Mouse (Mus musculus): ENCODE measurements at regions not wholly inside any gene's neighbourhood (a gene's known extent, or its start where the extent isn't known, plus 50 kb on each side); places are given as distances from the start of the nearest gene placed in this dataset.

DNA sequence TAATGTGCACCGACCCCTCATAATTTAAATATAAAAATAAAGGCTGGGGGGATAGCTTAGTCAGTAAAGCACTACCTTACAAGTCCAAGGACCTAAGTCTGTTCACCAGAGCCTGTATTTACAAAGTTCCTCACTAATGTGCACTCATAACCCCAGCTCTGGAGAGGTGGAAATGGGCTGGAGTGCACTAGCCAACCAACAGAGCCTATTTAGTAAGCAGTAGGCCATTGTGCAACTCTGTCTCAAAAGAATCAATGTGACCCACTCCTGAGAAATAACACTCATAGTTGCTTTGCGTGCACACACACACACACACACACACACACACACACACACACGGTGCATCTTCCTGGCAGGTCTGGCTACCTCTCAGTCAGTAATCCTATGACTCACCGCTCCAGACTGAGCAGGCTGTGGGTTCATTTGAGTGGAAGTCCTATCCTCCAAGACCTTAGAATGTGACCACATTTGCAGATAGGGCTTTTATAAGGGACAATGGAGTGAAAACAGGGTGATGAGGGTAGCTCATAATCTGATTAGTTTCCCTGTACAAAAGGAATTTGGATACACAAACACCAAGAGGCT is 256.9 kb downstream of the Bcor start:
- no peak for DNase-seq (ENCODE audit: low read depth, low spot score)

DNA sequence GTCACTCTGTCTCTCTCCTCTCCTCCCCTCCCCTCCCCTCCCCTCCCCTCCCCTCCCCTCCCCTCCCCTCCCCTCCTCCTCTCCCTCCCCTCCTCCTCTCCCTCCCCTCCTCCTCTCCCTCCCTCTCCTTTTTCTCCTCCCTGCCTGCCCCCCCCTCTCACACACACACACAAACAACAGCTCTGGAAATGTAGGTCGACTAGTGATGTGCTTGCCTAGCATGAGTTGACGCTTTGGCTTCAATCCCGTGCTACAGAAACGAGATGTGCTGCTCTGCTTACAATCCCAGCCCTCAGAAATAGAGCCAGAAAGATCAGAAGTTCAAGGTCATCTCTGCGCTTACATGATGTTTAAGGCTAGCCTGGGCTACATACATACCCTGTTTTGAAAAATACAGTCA is 254.9 kb downstream of the Bcor start:
- DNase-seq (ENCODE audit: low read depth, low spot score), result no peak

DNA sequence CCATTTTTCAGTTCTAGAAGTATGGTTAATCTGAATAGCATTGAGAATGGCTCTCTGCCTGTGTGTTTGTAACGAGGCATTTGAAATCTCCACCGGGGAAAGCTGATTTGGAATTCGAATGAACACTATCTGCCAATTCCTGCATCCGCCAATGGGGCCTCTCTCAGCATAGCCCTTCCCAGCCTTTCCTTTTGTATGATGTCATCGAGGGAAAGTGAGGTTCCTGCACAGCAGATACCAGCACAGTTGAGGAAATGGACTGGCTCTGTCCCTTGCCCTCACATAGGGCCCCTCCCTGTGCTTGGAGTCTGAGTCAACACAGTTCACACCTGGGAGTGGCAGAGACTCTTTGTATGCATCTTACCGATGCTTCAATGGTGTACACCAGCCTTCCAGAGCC is 253.0 kb downstream of the Bcor start:
- DNase-seq (ENCODE audit: low read depth, low spot score), result no peak

DNA sequence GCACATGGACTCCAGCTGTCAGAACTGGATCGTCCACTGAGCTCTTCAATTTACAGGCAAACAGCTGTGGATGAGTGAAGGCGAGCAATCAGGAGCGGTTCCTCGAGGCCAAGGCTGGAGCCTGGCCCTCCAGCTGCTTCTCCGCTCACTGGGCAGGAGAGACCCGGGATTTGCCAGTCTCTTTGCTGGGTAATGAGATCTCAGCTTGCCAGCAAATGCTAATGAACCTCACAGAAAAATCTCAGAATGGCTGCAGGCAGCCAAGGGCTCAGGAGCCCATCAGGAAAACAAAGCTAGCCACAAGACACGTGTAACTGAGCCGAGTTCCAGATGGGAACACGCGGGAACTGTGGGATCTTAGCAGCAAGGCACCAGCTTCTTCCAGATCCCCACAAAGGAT is 244.2 kb downstream of the Bcor start:
- no peak for DNase-seq (ENCODE audit: low read depth, low spot score)

DNA sequence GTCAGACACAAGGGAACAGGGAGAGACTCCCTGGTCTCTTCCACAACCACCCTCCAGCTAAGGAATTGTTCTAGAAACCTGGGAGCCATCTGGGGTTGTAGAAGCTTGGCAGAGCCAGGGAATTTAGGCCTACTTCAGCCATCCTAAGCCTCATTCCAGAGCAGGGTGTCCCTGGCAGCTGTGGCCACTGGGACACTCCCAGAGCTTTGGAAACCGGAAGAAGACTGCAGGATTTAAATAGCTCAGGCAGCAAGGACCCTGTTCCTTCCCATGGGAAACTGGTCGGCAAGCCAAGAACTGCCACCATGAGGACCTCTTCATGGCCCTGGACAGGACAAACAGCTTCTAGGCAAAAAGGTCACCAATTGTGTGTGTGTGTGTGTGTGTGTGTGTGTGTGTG is 239.9 kb downstream of the Bcor start:
- DNase-seq (ENCODE audit: low read depth, low spot score), result no peak

DNA sequence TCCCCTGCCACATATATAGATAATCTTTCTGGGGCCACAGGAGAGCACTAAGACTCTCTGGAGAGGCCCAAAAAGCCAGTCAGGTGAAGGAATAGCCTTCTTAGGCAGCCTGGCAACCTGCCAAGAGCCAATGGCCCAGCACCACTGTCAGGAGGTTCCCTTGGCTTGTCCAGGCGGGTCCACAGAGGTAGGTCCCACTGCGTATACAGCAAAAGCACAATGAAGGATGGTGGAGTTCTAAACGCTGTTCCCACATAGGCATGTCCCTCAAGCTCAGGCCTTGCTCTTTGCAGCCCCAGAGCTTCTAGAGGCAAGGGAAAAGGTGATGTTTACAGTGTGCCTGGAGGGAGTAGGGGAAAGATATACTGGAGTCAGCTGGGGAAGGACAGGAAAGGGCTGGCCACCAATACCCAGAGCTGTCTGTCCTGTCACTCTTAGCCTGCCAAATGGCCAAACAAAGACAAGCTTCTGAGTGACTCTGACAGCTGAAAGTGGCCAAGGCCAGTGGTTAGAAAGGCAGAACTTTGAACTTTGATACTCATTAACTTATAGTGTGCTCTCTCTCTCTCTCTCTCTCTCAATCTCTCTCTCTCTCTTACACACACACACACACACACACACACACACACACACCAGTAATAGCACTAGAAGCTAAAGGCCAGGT is 235.4 kb downstream of the Bcor start:
- no peak for DNase-seq (ENCODE audit: low read depth, low spot score)

DNA sequence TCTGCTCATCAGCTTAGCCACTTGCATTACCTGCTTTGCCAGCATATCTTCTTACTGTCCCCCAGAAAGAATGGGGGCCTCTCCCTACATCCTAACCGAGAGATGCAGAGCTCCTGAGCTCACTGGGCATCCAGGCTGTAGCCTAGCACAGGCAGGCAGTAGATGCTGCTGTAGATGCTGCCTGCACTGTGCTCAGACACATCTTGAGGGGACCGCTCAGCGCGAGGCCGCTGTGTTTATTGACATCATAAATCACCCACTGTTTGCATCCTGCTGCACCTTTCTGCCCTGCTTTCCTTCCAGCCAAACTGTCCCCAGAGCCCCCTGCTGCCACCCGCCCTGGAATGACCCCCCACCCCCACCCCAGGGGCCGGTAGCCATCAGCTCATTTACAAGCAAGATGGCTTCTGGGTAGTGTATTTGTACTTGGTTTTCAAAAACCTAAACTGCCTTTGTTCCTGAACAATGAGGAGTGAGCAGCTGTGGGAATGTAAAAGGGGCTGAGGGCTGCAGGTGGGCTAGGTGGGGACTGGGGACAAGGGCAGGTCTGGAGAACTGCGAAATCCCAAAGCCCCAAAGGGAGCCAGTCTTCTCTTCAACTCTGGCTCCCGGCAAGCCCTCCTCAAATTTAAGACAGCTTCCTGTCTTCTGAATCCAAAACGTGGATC is 233.2 kb downstream of the Bcor start:
- DNase-seq (ENCODE audit: low read depth, low spot score), result no peak

DNA sequence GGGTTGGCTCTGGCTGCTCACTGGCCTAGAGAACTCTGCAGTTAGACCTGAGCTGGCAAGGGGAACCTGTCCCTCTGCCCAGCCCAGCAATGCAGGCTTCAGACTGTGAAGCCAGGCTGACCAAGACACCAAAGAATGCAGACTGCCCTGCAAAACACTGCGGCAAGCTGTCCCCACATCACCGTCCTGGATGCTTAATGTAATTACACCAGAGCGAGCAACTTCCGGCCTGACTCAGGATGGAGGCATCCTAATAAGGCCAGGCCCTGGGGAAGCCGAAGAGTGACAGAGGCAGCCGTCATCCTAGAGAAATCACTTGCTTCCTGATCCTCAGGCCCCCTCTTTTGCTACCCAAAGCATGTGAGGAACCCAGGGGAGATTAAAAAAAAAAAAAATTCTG is 230.7 kb downstream of the Bcor start:
- no peak for DNase-seq (ENCODE audit: low read depth, low spot score)

DNA sequence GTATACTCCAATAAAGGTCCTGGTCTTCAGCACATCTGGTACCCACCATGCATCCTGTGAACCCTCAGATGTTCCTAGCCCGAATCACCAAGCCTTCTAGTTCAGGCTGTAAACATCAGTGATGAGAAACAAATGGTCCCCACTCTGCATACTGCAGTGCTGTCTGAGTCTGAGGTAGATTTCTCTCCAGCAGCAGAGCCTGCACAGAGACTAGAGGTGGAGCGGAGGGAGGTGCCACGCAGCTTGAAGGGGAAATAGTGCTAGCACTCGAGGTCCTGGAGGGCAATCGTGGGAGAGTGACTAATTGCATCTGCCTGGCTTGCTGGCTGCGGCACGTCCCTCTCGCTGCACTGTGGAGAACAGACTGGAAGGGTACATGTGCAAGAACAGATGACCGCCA is 228.7 kb downstream of the Bcor start:
- DNase-seq (ENCODE audit: low read depth, low spot score), result no peak

DNA sequence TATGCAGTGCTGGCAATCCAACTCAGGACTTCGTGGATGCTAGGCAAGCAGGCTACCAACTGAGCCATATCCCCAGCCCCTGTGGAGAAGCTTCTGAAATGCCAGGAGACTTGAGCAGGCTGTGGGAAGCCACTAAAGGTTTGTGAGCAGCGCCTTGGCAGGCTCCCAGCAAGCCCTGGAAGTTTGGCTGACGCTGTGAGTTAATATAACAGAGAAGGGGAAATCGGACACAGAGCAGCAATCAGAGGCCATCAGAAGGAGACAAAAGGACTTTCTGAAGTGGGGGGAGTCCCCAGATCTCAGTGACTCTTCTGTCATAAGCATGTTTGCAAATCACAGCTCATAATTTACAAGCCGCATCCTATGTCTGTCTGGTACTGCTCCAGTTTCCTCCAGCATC is 224.8 kb downstream of the Bcor start:
- DNase-seq (ENCODE audit: low read depth, low spot score), result no peak

DNA sequence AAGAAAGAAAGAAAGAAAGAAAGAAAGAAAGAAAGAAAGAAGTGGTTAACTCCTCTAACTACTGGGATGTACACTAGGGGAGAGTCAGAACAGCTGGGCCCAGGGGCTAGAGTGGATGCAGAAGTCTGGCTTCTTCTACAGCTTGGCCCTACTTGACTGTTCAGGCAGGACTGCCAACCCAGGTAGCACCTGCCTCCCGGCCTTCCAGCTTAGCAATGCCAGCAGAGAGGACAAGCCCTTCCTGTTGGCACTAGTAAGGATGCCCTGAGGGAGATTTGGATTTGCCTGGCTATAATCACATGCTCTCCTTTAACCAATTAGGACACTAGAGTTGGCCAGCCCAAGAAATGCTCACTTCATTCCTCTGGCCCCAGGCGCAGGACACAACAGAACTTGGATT is 219.9 kb downstream of the Bcor start:
- DNase-seq (ENCODE audit: low read depth, low spot score), result no peak

DNA sequence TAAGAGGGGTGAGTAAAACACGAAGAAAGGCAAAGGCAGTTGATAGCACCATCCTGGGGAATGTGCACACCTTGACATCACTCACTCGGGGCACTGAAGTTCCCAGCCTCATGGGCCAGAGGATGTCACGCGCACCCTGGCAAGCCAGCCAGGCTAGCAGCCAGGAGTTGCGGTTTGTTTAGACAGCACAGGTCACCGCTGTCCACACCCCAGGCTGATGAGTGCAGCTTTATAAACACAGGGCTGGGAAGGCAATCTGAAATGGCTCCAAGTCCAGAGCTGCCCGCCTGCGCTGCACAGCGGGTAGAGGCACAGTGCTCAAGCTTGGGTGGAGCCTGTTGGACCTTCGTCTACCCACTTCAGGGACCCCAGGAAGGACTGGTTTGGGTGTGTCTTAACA is 216.8 kb downstream of the Bcor start:
- no peak for DNase-seq (ENCODE audit: low read depth, low spot score)

DNA sequence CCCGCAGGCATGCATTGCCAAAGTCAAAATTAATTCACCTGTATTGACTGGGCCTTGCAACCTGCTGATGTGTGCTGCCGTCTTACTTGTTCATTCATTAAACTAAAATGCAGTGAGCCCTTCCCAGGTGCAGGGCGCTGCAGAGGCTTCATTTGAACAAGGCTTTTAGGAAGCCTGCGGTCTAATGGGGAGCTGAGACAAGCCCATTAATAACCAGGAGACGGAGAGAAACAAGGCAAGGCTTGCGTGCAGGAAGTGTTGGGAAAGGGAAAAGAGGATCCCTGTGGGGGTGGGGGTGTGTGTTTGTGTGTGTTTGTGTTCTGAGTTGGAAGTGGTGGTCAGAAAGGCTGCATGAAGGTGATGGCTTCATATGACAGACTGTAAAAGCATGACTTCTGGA is 215.6 kb downstream of the Bcor start:
- no peak for DNase-seq (ENCODE audit: low read depth, low spot score)

DNA sequence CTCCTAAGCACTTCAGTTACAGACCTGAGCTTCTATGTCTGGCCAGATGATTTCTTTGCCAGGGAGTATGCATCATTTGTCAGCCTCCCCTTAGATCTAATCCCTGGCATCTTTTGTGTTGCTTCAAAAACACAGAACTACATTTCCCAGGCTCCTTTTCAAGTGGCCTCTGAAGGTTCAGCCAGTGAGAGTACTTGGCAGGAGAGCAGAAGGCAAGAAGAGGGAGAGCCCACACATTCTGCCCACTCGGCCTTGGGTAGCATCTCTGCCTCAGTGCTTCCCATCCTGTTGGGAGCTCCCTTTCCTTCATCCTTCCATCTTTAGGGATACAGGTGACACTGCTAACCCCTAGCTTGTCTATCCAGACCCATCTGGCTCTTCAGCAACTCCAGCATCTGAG is 214.9 kb downstream of the Bcor start:
- DNase-seq (ENCODE audit: low read depth, low spot score), result no peak

DNA sequence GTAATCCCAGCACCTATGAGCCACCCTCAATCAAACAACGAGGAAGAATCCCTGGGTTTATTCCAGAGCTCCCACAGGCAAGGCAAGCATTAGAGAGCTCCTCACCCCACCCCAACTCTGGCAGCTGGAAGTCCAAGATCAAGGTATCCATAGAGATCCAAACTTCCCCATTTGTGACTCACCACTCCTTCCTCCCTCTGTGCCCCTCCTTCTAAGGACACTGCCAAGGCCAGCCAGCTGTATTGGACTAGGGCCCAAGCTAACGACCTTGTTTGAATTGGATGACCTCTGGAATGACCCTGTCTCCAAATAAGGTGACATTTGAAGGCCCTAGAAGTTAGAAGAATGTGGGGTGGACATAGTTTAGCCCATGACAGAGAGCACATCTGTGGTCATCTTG is 208.0 kb downstream of the Bcor start:
- DNase-seq (ENCODE audit: low read depth, low spot score), result no peak

DNA sequence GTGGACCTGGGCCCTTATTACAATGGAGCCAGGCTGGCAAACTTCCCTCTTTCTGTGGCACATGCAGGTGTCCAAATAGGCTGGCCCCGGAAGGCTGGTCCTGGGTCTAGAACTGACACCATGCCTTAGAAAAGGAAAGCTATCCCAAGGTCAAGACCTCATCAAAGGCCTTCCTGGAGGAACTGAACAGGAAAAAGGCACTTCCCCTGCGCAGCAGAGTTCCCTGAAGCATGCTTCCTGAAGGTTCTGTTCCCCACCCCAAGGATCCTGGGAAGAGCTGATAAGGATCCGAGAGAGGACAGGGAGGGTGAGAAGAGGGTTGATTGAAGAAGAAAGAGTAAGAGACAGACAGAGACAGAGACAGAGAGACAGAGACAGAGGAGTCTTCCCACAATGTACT is 204.0 kb downstream of the Bcor start:
- DNase-seq (ENCODE audit: low read depth, low spot score), result no peak

DNA sequence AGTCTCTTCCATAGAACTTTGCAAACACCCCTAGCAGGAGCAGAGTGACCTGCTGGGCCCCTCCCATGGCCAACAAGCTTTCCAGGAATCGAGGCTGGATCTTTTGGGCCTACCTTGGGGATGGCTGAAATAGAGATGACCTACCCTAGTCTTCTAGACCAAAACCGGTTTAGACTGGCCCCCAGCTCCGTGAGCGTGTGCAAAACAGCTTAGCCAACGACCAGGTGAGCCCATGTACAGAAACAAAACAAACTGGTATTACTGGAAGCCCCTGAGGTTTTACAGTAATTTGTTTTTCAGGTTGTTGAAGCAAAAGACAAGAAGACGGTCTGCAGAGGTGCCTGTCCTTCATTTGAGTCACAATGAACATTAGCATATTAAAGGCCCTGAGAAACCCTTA is 203.1 kb downstream of the Bcor start:
- no peak for DNase-seq (ENCODE audit: low read depth, low spot score)

DNA sequence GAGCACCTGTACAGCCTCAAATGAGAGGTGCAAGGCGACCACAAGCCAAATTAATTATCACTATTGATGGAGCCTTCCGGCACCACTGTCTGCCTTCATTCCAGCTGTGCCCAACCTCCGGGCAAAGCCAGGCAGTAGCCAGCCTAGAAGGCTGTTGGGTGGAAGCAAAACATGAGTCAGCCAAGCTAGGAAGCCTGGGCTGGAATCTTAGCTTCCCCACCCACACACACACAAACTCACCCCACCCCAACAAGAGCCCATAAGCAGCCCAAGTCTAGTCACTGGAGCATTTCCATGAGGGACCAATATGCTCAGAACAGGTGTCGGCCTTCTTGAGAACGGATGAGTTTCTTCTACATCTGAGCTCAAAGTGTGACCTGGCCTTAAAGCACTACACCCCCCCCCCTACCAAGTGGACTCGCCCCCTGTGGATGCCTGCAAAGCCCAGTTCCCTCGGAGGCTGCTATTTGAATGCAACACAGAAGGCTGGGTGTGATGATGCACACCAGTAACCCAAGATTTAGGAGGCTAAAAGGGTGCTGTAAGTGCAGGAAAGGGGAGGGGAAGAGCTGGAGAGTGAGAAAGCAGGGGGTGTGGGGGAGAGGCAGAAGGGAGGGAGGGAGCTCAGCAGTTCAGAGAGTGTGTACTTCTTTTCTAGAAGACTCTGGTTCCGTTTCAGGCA is 200.1 kb downstream of the Bcor start:
- no peak for DNase-seq (ENCODE audit: low read depth, low spot score)

DNA sequence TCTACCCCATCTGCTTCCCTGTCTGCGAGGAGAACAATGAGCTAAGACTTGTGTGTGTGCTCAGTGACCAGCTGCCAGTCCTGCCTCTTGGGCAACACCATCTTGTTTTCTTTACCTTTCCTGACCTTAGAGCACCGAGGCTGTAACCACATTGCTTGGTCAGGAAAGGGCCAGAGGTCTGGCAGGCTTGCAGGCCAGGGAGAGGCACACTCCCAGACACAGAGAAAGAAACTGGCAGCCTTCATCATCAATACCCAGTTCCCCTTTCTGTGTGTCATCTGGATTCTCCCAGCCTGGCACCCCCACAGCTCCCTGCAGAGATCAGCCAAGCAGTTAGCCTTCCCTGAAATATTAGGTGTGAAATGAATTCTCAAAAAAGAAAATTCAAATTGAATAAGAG is 198.8 kb downstream of the Bcor start:
- DNase-seq (ENCODE audit: low read depth, low spot score), result no peak

DNA sequence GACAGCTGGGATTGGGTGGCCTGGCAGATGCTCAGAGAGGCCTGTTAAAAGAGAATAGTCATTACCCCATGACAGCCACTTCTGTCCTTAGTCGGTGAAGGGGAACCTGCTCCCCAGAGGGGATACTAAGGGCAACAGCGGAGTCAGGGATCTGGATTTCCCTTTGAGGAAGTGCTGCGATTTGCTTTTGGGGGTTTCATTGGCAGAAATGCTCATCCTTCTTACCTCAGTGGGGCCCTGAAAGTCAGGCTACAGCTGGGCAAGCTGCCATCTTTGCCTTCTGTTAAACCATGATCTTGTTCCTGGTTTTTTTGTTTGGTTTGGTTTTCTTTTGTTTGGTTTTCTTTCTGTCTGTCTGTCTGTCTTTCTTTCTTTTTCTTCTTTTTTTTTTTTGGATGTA is 195.7 kb downstream of the Bcor start:
- no peak for DNase-seq (ENCODE audit: low read depth, low spot score)

DNA sequence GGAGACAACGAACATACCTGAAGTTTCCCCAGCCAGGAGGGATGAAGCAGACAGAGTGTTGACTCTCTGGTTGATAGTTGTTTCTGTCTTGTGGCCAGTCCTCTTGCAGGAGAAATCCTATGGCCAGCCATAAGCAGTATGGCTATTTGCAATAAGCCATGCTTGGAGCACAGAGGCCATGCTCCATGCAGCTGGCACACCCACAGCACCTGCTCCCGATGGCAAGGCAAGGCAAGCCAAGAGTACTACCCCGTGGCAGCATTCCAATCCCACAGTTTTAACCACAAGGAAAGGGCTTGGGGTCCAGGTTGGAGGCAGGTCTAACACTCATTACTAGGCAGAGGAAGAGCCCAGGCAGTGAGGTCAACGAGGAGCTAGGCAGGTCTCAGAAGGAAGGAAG is 181.5 kb downstream of the Bcor start:
- DNase-seq (ENCODE audit: low read depth, low spot score), result no peak

DNA sequence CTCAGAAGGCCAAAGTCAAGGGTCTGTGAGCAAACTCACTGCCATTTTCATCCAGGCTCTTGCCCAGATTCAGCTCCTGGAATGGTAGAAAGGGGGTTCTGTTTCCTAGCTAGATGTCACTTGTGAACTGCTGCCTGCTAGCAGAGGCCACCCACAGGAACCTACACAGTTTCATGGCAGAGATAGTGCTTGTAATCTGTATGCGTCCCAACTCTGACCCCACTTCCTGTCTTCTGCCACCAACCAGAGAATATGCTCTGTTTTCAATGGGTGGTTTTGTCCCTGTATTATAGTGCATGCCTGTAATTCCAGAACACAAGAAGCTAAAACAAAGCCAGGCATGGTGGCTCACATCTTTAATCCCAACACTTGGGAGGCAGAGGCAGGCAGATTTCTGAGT is 176.9 kb downstream of the Bcor start:
- no peak for DNase-seq (ENCODE audit: low read depth, low spot score)
